Mouse (Mus musculus) urinary bladder, adult 18-20 months (tissue): ENCODE measurements at regions not wholly inside any gene's neighbourhood (a gene's known extent, or its start where the extent isn't known, plus 50 kb on each side); places are given as distances from the start of the nearest gene placed in this dataset.
"Not testable (repeated sequence)": the region's sequence is repeated elsewhere in the genome, so short reads cannot be mapped to it uniquely, and the experiment has no call there.

Source experiments
- DNase-seq, 2 experiments: peaks; one replicate each; pipeline ENCODE4 v3.0.0; 2022; ENCODE audit warnings: low spot score in 2 of 2, mixed read lengths in 2 of 2

- DNase-seq: no peak
These were observed 109.7 kb upstream of the Dlg1 start for GRCm38 (mm10) chr16:31553361-31554146.

GRCm38 (mm10) chr16:31560426-31560825 lies 102.8 kb upstream of the Dlg1 start:
- DNase-seq: no peak

GRCm38 (mm10) chr16:31564926-31565325 lies 98.3 kb upstream of the Dlg1 start:
- DNase-seq: no peak

- DNase-seq: no peak
These were observed 94.9 kb upstream of the Dlg1 start for GRCm38 (mm10) chr16:31568316-31568715.

- no peak for DNase-seq
These were observed 93.4 kb upstream of the Dlg1 start for GRCm38 (mm10) chr16:31569871-31570270.

- no peak for DNase-seq
These were observed 92.7 kb upstream of the Dlg1 start for GRCm38 (mm10) chr16:31570311-31571139.

- not testable (repeated sequence) for DNase-seq
These were observed 89.4 kb upstream of the Dlg1 start for GRCm38 (mm10) chr16:31573833-31574232.

GRCm38 (mm10) chr16:31575646-31576045 lies 87.6 kb upstream of the Dlg1 start:
- not testable (repeated sequence) for DNase-seq

- DNase-seq: no peak
These were observed 86.8 kb upstream of the Dlg1 start for GRCm38 (mm10) chr16:31576422-31576821.

GRCm38 (mm10) chr16:31577347-31577746 lies 85.9 kb upstream of the Dlg1 start:
- no peak for DNase-seq

- DNase-seq: no peak
These were observed 83.9 kb upstream of the Dlg1 start for GRCm38 (mm10) chr16:31579318-31579717.

GRCm38 (mm10) chr16:31580779-31581178 lies 82.5 kb upstream of the Dlg1 start:
- DNase-seq: no peak

GRCm38 (mm10) chr16:31582885-31583284 lies 80.4 kb upstream of the Dlg1 start:
- no peak for DNase-seq

- no peak for DNase-seq
These were observed 79.6 kb upstream of the Dlg1 start for GRCm38 (mm10) chr16:31583627-31584026.

- no peak for DNase-seq
These were observed 78.9 kb upstream of the Dlg1 start for GRCm38 (mm10) chr16:31584216-31584823.

- DNase-seq: no peak
These were observed 76.2 kb upstream of the Dlg1 start for GRCm38 (mm10) chr16:31587036-31587435.

GRCm38 (mm10) chr16:31589576-31589975 lies 73.7 kb upstream of the Dlg1 start:
- peak in 1 of 2 experiments; percentile 10 for DNase-seq

- DNase-seq: no peak
These were observed 71.7 kb upstream of the Dlg1 start for GRCm38 (mm10) chr16:31591565-31591964.

GRCm38 (mm10) chr16:31592014-31592871 lies 71.0 kb upstream of the Dlg1 start:
- DNase-seq: peak; percentile 47 to 53

- DNase-seq: no peak
These were observed 70.1 kb upstream of the Dlg1 start for GRCm38 (mm10) chr16:31592973-31593683.

GRCm38 (mm10) chr16:31597965-31598364 lies 65.3 kb upstream of the Dlg1 start:
- no peak for DNase-seq
